8 mouse cellular contexts compared by ENCODE assay signal in genomic region chr5:137583670-137584169, GRCm38 (mm10). TPM values are rescaled to one million over a fixed set of nuclear protein-coding genes. Genes with fewer than 3 reads are reported as not detected.
DNase-seq lines count a peak whose midpoint lies in the region; ATAC-seq and TF ChIP-seq lines count a peak whose summit lies in the region.

No protein-coding gene starts in this region.

- DNase-seq in kidney, postnatal 0 days (ENCODE audit: low spot score), result peak; percentile 52
- no peak for DNase-seq in kidney, adult 8-10 months
- peak; percentile 86 for DNase-seq in embryonic facial prominence, embryonic 14.5 days (ENCODE audit: low spot score)
- DNase-seq in hindbrain, embryonic 10.5 days (ENCODE audit: low spot score), result peak; percentile 68
- peak; percentile 65 for DNase-seq in limb, embryonic 14.5 days (ENCODE audit: low spot score)
- DNase-seq in neural tube, embryonic 10.5 days (ENCODE audit: extremely low spot score, low spot score), result peak; percentile 44
- DNase-seq in adrenal gland, adult 8-10 months, result no peak

- no peak for TF ChIP-seq POLR2A in limb, embryonic 14.5 days (IDR thresholded peaks at IDR 0.05; ENCODE audit: borderline replicate concordance, extremely low read depth, insufficient read depth, insufficient read length)

- no peaks in the 10 kb centered on the region for H3K36me3 ChIP-seq in kidney, postnatal 0 days (ENCODE audit: insufficient read depth, low read length)
- no peaks in the 10 kb centered on the region for H3K36me3 ChIP-seq in embryonic facial prominence, embryonic 14.5 days (ENCODE audit: control insufficient read depth, insufficient read depth, low read length)
- no peaks in the 10 kb centered on the region for H3K36me3 ChIP-seq in hindbrain, embryonic 10.5 days
- H3K36me3 ChIP-seq in limb, embryonic 14.5 days (ENCODE audit: control insufficient read depth, insufficient read depth, low read length), result no peaks in the 10 kb centered on the region

- no peaks in the 10 kb centered on the region for H3K9me3 ChIP-seq in kidney, postnatal 0 days (replicated peaks; ENCODE audit: low read length)
- peaks cover 5% of the 10 kb centered on the region; the same call in 1 of the 2 replicates for H3K9me3 ChIP-seq in embryonic facial prominence, embryonic 14.5 days (ENCODE audit: control insufficient read depth, low read length)
- peaks cover 7% of the 10 kb centered on the region; the same call in 1 of the 2 replicates for H3K9me3 ChIP-seq in hindbrain, embryonic 10.5 days
- no peaks in the 10 kb centered on the region for H3K9me3 ChIP-seq in limb, embryonic 14.5 days (ENCODE audit: control insufficient read depth, low read length)

- WGBS in kidney, postnatal 0 days, result 14% methylated on average over 27 of the region's 27 CpGs
- WGBS in embryonic facial prominence, embryonic 14.5 days, result 13% methylated on average over 27 of the region's 27 CpGs
- 13% methylated on average over 27 of the region's 27 CpGs for WGBS in hindbrain, embryonic 10.5 days
- 18% methylated on average over 27 of the region's 27 CpGs for WGBS in limb, embryonic 14.5 days

- H3K9ac ChIP-seq in kidney, postnatal 0 days (ENCODE audit: low read depth, low read length), result 0 out of 2 replicates have a peak overlapping the region, but pooled peaks have one; percentile 14
- H3K9ac ChIP-seq in embryonic facial prominence, embryonic 14.5 days (ENCODE audit: low read depth, low read length), result peak overlapping the region; percentile 64
- peak overlapping the region; percentile 46 for H3K9ac ChIP-seq in limb, embryonic 14.5 days (ENCODE audit: low read depth, low read length, severe bottlenecking)

- H3K27ac ChIP-seq in kidney, postnatal 0 days, result no peak overlapping the region
- H3K27ac ChIP-seq in embryonic facial prominence, embryonic 14.5 days (replicated peaks; ENCODE audit: low read depth, low read length), result peak overlapping the region; percentile 33; the same call in 1 of the 2 replicates
- peak overlapping the region; percentile 60 for H3K27ac ChIP-seq in hindbrain, embryonic 10.5 days
- H3K27ac ChIP-seq in limb, embryonic 14.5 days (replicated peaks; ENCODE audit: low read depth, low read length), result no peak overlapping the region

- H3K4me3 ChIP-seq in kidney, postnatal 0 days (replicated peaks; ENCODE audit: low read depth, low read length), result peak overlapping the region; percentile 20; the same call in 1 of the 2 replicates
- H3K4me3 ChIP-seq in embryonic facial prominence, embryonic 14.5 days (ENCODE audit: low read depth, low read length), result peak overlapping the region; percentile 41
- peak overlapping the region; percentile 49 for H3K4me3 ChIP-seq in hindbrain, embryonic 10.5 days
- peak overlapping the region; percentile 35 for H3K4me3 ChIP-seq in limb, embryonic 14.5 days (replicated peaks; ENCODE audit: low read length)

- peak overlapping the region; percentile 56 for H3K4me2 ChIP-seq in kidney, postnatal 0 days (ENCODE audit: low read length)
- peak overlapping the region; percentile 52 for H3K4me2 ChIP-seq in embryonic facial prominence, embryonic 14.5 days (ENCODE audit: low read depth, low read length)
- peak overlapping the region; percentile 50 for H3K4me2 ChIP-seq in limb, embryonic 14.5 days (replicated peaks; ENCODE audit: low read depth, low read length, severe bottlenecking)

- ATAC-seq in kidney, postnatal 0 days (replicated peaks; ENCODE audit: low FRiP score, low read depth), result peak; percentile 30; the same call in 1 of the 2 replicates
- peak; percentile 85 for ATAC-seq in embryonic facial prominence, embryonic 14.5 days (ENCODE audit: low read depth)
- ATAC-seq in limb, embryonic 14.5 days (ENCODE audit: low FRiP score, low read depth), result peak; percentile 68
- no peak for ATAC-seq in granulocyte monocyte progenitor cell, adult 5-6 weeks (replicated peaks; ENCODE audit: poor library complexity, severe bottlenecking)

- TF ChIP-seq CTCF in kidney, postnatal 0 days (IDR thresholded peaks at IDR 0.05; ENCODE audit: low read depth), result no peak

- H3K27me3 ChIP-seq in kidney, postnatal 0 days (ENCODE audit: insufficient read depth, low read length), result peaks cover 8% of the 10 kb centered on the region; the same call in 1 of the 2 replicates
- H3K27me3 ChIP-seq in embryonic facial prominence, embryonic 14.5 days (replicated peaks; ENCODE audit: control insufficient read depth, insufficient read depth, low read length), result 0 out of 2 replicates have a peak, but pooled peaks cover 3% of the 10 kb centered on the region
- peaks cover 35% of the 10 kb centered on the region for H3K27me3 ChIP-seq in hindbrain, embryonic 10.5 days (ENCODE audit: insufficient read depth, poor library complexity, severe bottlenecking)
- peaks cover 19% of the 10 kb centered on the region for H3K27me3 ChIP-seq in limb, embryonic 14.5 days (ENCODE audit: control insufficient read depth, insufficient read depth, low read length)

- no peaks in the 10 kb centered on the region for H3K4me1 ChIP-seq in kidney, postnatal 0 days (replicated peaks; ENCODE audit: insufficient read depth, low read length)
- 0 out of 2 replicates have a peak, but pooled peaks cover 8% of the 10 kb centered on the region for H3K4me1 ChIP-seq in embryonic facial prominence, embryonic 14.5 days (ENCODE audit: control insufficient read depth, insufficient read depth, low read length)
- H3K4me1 ChIP-seq in hindbrain, embryonic 10.5 days (replicated peaks), result peaks cover 22% of the 10 kb centered on the region
- H3K4me1 ChIP-seq in limb, embryonic 14.5 days (ENCODE audit: control insufficient read depth, insufficient read depth, low read length), result no peaks in the 10 kb centered on the region

RNA-seq across cellular contexts. Expression of gene Tfr2, which starts 14.1 kb away (rescaled TPM):
- polyA plus RNA-seq in kidney, postnatal 0 days (2015; fragmentation: Nextera tagmentation; extraction: Ambion mirVana), result 0.13 TPM in 2 replicates
- 1.1 and 1.3 TPM in 2 replicates for polyA plus RNA-seq in embryonic facial prominence, embryonic 14.5 days (2014; fragmentation: Nextera tagmentation; extraction: Ambion mirVana)
- polyA plus RNA-seq in hindbrain, embryonic 10.5 days (2016; fragmentation: Nextera tagmentation; extraction: Ambion mirVana), result 1.7 and 4.9 TPM in 2 replicates
- polyA plus RNA-seq in limb, embryonic 14.5 days (2012; rRNA removed), result 1.6 and 2.1 TPM in 2 replicates
- polyA plus RNA-seq in limb, embryonic 14.5 days (2014; fragmentation: Nextera tagmentation; extraction: Ambion mirVana), result 0.79 and 1.3 TPM in 2 replicates
- 5.8 and 20.3 TPM in 2 replicates for total RNA-seq in granulocyte monocyte progenitor cell, adult 5-6 weeks (2014; fragmentation: Nextera tagmentation)
- 7.5 and 10.2 TPM in 2 replicates for total RNA-seq in granulocyte monocyte progenitor cell, adult 5-6 weeks (2017)
- 1 to 10 TPM in 2 of 4 experiments, under 1 TPM in 2; 0.96 to 1.8 (median 1.1) TPM for total RNA-seq in adrenal gland, adult 8-10 months (2022)

RNA-seq across cellular contexts. Expression of gene Mospd3, which starts 17.1 kb away (rescaled TPM):
- 37.8 and 39.3 TPM in 2 replicates for polyA plus RNA-seq in kidney, postnatal 0 days (2015; fragmentation: Nextera tagmentation; extraction: Ambion mirVana)
- polyA plus RNA-seq in embryonic facial prominence, embryonic 14.5 days (2014; fragmentation: Nextera tagmentation; extraction: Ambion mirVana), result 43.0 and 45.6 TPM in 2 replicates
- 15.2 and 27.5 TPM in 2 replicates for polyA plus RNA-seq in hindbrain, embryonic 10.5 days (2016; fragmentation: Nextera tagmentation; extraction: Ambion mirVana)
- 68.2 and 103 TPM in 2 replicates for polyA plus RNA-seq in limb, embryonic 14.5 days (2012; rRNA removed)
- polyA plus RNA-seq in limb, embryonic 14.5 days (2014; fragmentation: Nextera tagmentation; extraction: Ambion mirVana), result 49.4 and 52.5 TPM in 2 replicates
- 146 and 159 TPM in 2 replicates for total RNA-seq in granulocyte monocyte progenitor cell, adult 5-6 weeks (2014; fragmentation: Nextera tagmentation)
- 4.0 and 7.4 TPM in 2 replicates for total RNA-seq in granulocyte monocyte progenitor cell, adult 5-6 weeks (2017)
- total RNA-seq in adrenal gland, adult 8-10 months (2022), result 10 to 100 TPM; 42.2 to 65.0 (median 52.4) TPM

RNA-seq across cellular contexts. Expression of gene Pcolce, which starts 29.9 kb away (rescaled TPM):
- polyA plus RNA-seq in kidney, postnatal 0 days (2015; fragmentation: Nextera tagmentation; extraction: Ambion mirVana), result 120 and 136 TPM in 2 replicates
- polyA plus RNA-seq in embryonic facial prominence, embryonic 14.5 days (2014; fragmentation: Nextera tagmentation; extraction: Ambion mirVana), result 242 and 292 TPM in 2 replicates
- polyA plus RNA-seq in hindbrain, embryonic 10.5 days (2016; fragmentation: Nextera tagmentation; extraction: Ambion mirVana), result 72.2 and 95.5 TPM in 2 replicates
- polyA plus RNA-seq in limb, embryonic 14.5 days (2012; rRNA removed), result 267 and 329 TPM in 2 replicates
- polyA plus RNA-seq in limb, embryonic 14.5 days (2014; fragmentation: Nextera tagmentation; extraction: Ambion mirVana), result 223 and 227 TPM in 2 replicates
- not detected in 2 replicates for total RNA-seq in granulocyte monocyte progenitor cell, adult 5-6 weeks (2014; fragmentation: Nextera tagmentation)
- total RNA-seq in granulocyte monocyte progenitor cell, adult 5-6 weeks (2017), result 0.62 TPM in 1 of 2 replicates, not detected in the other
- 1,000 to 10,000 TPM; 1,036 to 1,320 (median 1,219) TPM for total RNA-seq in adrenal gland, adult 8-10 months (2022)

RNA-seq across cellular contexts. Expression of gene Actl6b, which starts 30.4 kb away (rescaled TPM):
- polyA plus RNA-seq in kidney, postnatal 0 days (2015; fragmentation: Nextera tagmentation; extraction: Ambion mirVana), result not detected in 2 replicates
- 4.4 and 5.2 TPM in 2 replicates for polyA plus RNA-seq in embryonic facial prominence, embryonic 14.5 days (2014; fragmentation: Nextera tagmentation; extraction: Ambion mirVana)
- 10.3 and 47.6 TPM in 2 replicates for polyA plus RNA-seq in hindbrain, embryonic 10.5 days (2016; fragmentation: Nextera tagmentation; extraction: Ambion mirVana)
- 0.92 and 1.1 TPM in 2 replicates for polyA plus RNA-seq in limb, embryonic 14.5 days (2012; rRNA removed)
- polyA plus RNA-seq in limb, embryonic 14.5 days (2014; fragmentation: Nextera tagmentation; extraction: Ambion mirVana), result 0.21 and 0.39 TPM in 2 replicates
- total RNA-seq in granulocyte monocyte progenitor cell, adult 5-6 weeks (2014; fragmentation: Nextera tagmentation), result not detected in 2 replicates
- total RNA-seq in granulocyte monocyte progenitor cell, adult 5-6 weeks (2017), result not detected in 2 replicates
- total RNA-seq in adrenal gland, adult 8-10 months (2022), result 1 to 10 TPM; 4.4 to 9.1 (median 6.3) TPM

RNA-seq across cellular contexts. Expression of gene Fbxo24, which starts 45.1 kb away (rescaled TPM):
- polyA plus RNA-seq in kidney, postnatal 0 days (2015; fragmentation: Nextera tagmentation; extraction: Ambion mirVana), result 0.14 and 0.17 TPM in 2 replicates
- polyA plus RNA-seq in embryonic facial prominence, embryonic 14.5 days (2014; fragmentation: Nextera tagmentation; extraction: Ambion mirVana), result 0.10 and 0.25 TPM in 2 replicates
- 0.30 TPM in 2 replicates for polyA plus RNA-seq in hindbrain, embryonic 10.5 days (2016; fragmentation: Nextera tagmentation; extraction: Ambion mirVana)
- 0.24 and 0.28 TPM in 2 replicates for polyA plus RNA-seq in limb, embryonic 14.5 days (2012; rRNA removed)
- polyA plus RNA-seq in limb, embryonic 14.5 days (2014; fragmentation: Nextera tagmentation; extraction: Ambion mirVana), result 0.12 and 0.15 TPM in 2 replicates
- total RNA-seq in granulocyte monocyte progenitor cell, adult 5-6 weeks (2014; fragmentation: Nextera tagmentation), result not detected in 2 replicates
- total RNA-seq in granulocyte monocyte progenitor cell, adult 5-6 weeks (2017), result not detected in 2 replicates
- total RNA-seq in adrenal gland, adult 8-10 months (2022), result 1 to 10 TPM in 3 of 4 experiments, under 1 TPM in 1; 0.90 to 5.5 (median 3.0) TPM

Comparison
In these comparisons a context has a peak if more than half of its experiments do, and no peak if none do; other contexts are left out.
1. DNase-seq: peak in kidney, postnatal 0 days (single experiment), embryonic facial prominence, embryonic 14.5 days (single experiment), hindbrain, embryonic 10.5 days (single experiment), limb, embryonic 14.5 days (single experiment) and neural tube, embryonic 10.5 days (single experiment); none in kidney, adult 8-10 months (0 of 2) and adrenal gland, adult 8-10 months (single experiment).
2. H3K27ac ChIP-seq: peak in embryonic facial prominence, embryonic 14.5 days (single experiment) and hindbrain, embryonic 10.5 days (single experiment); none in kidney, postnatal 0 days (single experiment) and limb, embryonic 14.5 days (single experiment).
3. H3K9ac ChIP-seq: peak in every context shown above with its lines; median percentile 64 in embryonic facial prominence, embryonic 14.5 days; 46 in limb, embryonic 14.5 days; 14 in kidney, postnatal 0 days.
4. Peak in every context shown above with its lines, with median percentiles within 50 percentile points of each other: H3K4me2 ChIP-seq and H3K4me3 ChIP-seq.